Mouse (Mus musculus) heart, postnatal 25 days (tissue): ENCODE results near the gene Slc2a12. TPM values are rescaled to one million over a fixed set of nuclear protein-coding genes. Genes with fewer than 3 reads are reported as not detected.
A peak's percentile ranks its signal among the peaks of the same experiment; 100 is the strongest.

Experiments used
- DNase-seq: peaks from one replicate; pipeline ENCODE4 v3.0.0; 2022; ENCODE audit warnings: low spot score
- intact Hi-C: fragments of 180-260 bp; cut with DNase I; formaldehyde crosslinking; loops from one replicate; pipeline ENCODE4 v1.15.1; 2025
- total RNA-seq, 2 experiments: library from RNA; stranded (reverse); gene quantifications; 2 replicates each; pipeline ENCODE4 v1.2.3; 2021

Gene Slc2a12
- 10 to 100 TPM; 17.1 to 20.0 TPM for total RNA-seq

GRCm38 (mm10) chr10:22644853-22645491 lies at the start of gene Slc2a12:
Slc2a12 (plus strand) TSS chr10:22645011.
- intact Hi-C loops, result no loop called here
- peak; percentile 27 for DNase-seq

- no peak for DNase-seq
- intact Hi-C loops, result loop anchor here (5.0 kb wide), 1 partner anchor 127 kb away; no protein-coding TSS in a partner anchor
These were observed 45.8 kb upstream of the Slc2a12 start for GRCm38 (mm10) chr10:22598908-22599480.

- intact Hi-C loops, result no loop called here
- no peak for DNase-seq
These were observed 43.8 kb upstream of the Slc2a12 start for GRCm38 (mm10) chr10:22601046-22601445.

- intact Hi-C loops, result no loop called here
- DNase-seq, result no peak
These were observed 40.0 kb upstream of the Slc2a12 start for GRCm38 (mm10) chr10:22604801-22605200.

- no peak for DNase-seq
- intact Hi-C loops, result no loop called here
These were observed 36.5 kb upstream of the Slc2a12 start for GRCm38 (mm10) chr10:22608273-22608672.

- no peak for DNase-seq
- intact Hi-C loops, result no loop called here
These were observed 35.9 kb upstream of the Slc2a12 start for GRCm38 (mm10) chr10:22608799-22609357.

GRCm38 (mm10) chr10:22613301-22613700 lies 31.5 kb upstream of the Slc2a12 start:
- no peak for DNase-seq
- intact Hi-C loops, result no loop called here

- intact Hi-C loops, result no loop called here
- DNase-seq, result no peak
These were observed 30.3 kb upstream of the Slc2a12 start for GRCm38 (mm10) chr10:22614554-22614953.

- no peak for DNase-seq
- intact Hi-C loops, result no loop called here
These were observed 29.5 kb upstream of the Slc2a12 start for GRCm38 (mm10) chr10:22615309-22615708.

- DNase-seq, result no peak
These were observed 26.0 kb upstream of the Slc2a12 start for GRCm38 (mm10) chr10:22618842-22619241.

GRCm38 (mm10) chr10:22628832-22629231 lies 16.0 kb upstream of the Slc2a12 start:
- DNase-seq, result no peak
- intact Hi-C loops, result no loop called here

More at GRCm38 (mm10) chr10:22618842-22619241, 26.0 kb upstream of the Slc2a12 start:
- intact Hi-C loops, result loop anchor here (2.0 kb wide), 2 partner anchors 96 to 158 kb away; no protein-coding TSS in a partner anchor

GRCm38 (mm10) chr10:22631103-22631502 lies 13.7 kb upstream of the Slc2a12 start:
- intact Hi-C loops, result no loop called here
- DNase-seq, result no peak

- intact Hi-C loops, result no loop called here
- no peak for DNase-seq
These were observed 13.3 kb upstream of the Slc2a12 start for GRCm38 (mm10) chr10:22631528-22631927.

GRCm38 (mm10) chr10:22631956-22632355 lies 12.9 kb upstream of the Slc2a12 start:
- intact Hi-C loops, result no loop called here
- no peak for DNase-seq

GRCm38 (mm10) chr10:22633406-22634306 lies 11.2 kb upstream of the Slc2a12 start:
- intact Hi-C loops, result no loop called here
- DNase-seq, result no peak

GRCm38 (mm10) chr10:22637241-22637640 lies 7.6 kb upstream of the Slc2a12 start:
- DNase-seq, result no peak
- intact Hi-C loops, result no loop called here

GRCm38 (mm10) chr10:22644171-22644570 lies 640 bp upstream of the Slc2a12 start:
- no peak for DNase-seq
- intact Hi-C loops, result no loop called here

GRCm38 (mm10) chr10:22648702-22649101 lies 3.9 kb downstream of the Slc2a12 start:
- intact Hi-C loops, result no loop called here

GRCm38 (mm10) chr10:22653820-22654219 lies 9.0 kb downstream of the Slc2a12 start:
- no peak for DNase-seq

More at GRCm38 (mm10) chr10:22648702-22649101, 3.9 kb downstream of the Slc2a12 start:
- DNase-seq, result no peak

More at GRCm38 (mm10) chr10:22653820-22654219, 9.0 kb downstream of the Slc2a12 start:
- intact Hi-C loops, result no loop called here
